Mouse (Mus musculus): ENCODE data around the gene Pyy.

Pyy gene

DNA sequence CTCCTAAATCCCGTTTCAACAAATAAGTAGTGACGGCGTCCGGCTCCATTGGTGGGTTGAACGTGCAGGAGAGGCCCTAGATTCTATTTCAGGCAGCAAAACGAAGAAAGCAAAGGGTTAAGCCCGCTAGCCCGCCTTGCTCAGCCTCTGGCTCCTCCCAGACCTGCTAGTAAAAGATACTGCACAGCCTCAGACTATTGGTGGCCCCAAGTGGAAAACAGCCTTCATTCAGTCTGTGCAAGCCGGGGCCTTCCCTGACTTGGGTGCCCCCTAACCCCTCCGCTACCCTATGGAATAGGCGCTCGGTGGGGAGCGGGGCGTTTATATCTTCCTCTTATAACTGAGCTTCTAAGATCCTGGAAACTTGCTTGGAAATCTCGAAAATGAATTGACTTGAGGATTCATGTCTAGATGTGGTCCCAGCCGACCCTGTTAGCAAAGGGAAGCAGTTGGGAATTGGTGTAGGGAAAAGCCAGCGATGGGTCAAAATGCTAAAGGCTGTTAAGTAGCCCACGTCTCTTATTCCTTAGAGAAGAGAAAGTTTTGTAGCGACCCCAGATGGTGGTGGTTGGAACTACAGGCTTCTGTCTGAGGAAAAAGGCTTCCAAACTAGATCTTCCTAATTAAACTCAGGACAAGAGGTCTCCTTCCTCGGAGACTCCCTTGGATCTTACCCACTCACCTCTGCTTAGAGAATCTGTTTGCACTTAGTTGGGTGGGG is 18.4 kb downstream of the Pyy start:
- DNase-seq: peak; percentile 68

GRCm38 (mm10) chr11:102087931-102088898 is 19.4 kb downstream of the Pyy start, which contains the start of gene Mpp2:
TSS of gene Mpp2 (minus strand) at chr11:102088515.
- peak; percentile 73 for DNase-seq

GRCm38 (mm10) chr11:102087081-102087751 is 20.4 kb downstream of the Pyy start:
- peak; percentile 77 for DNase-seq

GRCm38 (mm10) chr11:102086331-102086730 is 21.3 kb downstream of the Pyy start:
- DNase-seq: no peak

DNA sequence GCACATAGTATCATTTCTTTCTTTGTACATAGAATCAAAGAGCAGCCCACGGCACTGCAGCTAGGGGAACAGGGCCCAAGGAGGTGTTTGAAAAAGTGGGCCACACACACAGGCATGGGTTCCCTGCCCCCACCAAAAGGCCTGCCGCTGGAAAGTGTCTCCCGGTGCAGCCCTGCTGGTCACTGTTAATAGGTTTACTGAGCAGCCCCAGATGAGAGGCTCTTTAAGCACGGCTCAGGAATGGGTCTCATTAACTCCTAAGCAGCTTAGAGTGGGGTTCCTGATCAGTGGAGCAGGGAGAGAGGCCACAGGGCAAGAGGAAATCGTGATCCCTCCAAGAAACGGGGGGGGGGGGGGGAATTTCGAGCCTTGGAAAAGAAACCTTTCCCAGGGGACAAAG is 23.5 kb downstream of the Pyy start:
- DNase-seq: peak; percentile 33

DNA sequence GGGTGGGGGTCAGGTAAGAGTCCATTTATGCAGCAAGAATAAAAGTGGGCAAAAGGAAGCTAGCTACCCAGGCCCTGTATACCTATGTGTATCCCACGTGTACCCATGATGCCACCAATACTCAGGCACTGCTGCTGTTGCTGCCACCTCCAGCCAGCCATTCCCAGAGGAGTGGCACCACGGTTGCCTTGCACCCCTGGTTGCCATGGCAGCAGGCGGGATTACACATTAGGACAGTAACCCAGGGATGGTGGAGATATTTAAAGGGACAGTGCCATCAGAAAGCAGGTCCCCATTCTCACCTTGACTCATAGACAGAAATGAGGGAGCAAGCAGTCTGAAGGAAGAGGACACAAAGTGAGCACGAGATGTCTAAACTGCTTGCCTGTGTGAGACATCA is 24.4 kb downstream of the Pyy start:
- DNase-seq: no peak

DNA sequence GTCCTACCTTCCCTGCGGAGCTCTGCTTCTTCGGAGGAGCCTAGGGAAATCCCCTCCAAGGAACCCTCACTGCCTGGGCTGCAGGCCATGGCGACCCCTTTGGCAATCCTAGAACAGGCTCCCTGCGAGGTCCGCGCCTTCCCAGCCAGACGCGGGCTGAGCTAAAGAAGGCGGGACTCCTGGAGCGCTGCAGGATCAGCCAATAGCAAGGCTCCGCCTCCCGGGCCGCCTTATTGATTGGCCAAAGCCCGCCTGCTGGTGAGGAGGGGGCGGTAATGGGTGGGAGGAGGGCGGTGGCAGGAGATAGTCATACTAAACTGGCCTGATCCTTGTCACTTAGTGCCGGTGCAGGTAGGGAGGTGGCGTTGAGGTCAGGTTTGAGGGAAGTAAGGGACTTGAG is 25.3 kb downstream of the Pyy start:
- peak; percentile 82 for DNase-seq

DNA sequence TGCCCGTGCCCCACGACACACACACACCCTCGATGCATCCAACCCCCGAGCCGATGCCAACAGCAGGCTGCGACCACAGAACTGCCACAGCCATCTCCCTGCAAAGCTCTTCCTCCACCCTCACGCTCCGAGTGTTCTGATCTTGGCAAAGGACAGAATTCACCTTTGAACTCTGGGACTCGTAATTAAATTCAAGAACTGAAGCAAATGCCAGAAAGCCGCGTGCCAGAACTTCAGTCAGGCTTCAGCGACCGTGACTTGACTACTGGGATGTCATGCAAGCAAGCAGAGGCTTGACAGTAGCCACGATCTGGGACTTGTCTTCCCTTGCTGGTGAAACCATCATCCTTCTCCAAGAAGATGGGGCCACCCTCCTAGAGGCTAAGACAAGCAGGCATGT is 33.9 kb downstream of the Pyy start:
- peak; percentile 54 for DNase-seq

DNA sequence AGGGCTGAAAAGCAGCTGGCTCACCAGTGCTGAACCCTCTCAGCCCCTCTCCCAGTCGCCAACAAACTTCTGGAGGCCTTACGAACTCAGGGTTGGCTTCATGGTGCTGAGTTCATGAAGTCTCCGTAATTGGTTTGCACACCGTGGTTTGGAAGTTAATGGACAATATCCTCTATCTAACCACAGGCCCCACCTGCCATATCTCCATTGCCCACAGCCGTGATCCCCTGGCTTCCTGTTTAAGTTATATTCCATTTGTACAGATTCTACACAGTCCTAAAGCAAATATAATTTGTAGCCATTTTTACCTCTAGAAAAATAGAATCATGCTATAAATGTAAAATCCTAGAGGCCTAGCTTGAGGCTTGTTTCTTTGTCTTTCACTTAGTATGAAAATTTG is 34.9 kb downstream of the Pyy start:
- DNase-seq: no peak

DNA sequence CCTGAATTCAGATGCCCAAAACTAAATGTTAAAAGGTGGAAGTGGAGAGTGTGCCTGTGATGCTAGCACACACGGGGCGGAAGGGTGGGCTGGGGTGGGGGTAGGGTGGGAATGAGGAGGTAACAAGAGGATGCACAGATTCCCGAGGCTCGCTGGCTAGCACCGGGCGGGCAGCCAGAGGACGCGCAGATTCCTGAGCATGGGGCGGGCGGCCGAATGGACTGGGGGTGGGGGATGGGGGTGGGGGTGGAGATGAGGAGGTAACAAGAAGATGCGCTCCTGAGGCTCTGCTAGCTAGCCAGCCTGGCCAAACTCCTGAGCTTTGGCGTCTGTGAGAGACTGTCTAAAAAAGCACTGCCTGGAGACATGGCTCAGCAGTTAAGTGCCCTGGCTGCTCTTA is 37.2 kb downstream of the Pyy start:
- no peak for DNase-seq

- no peak for DNase-seq
Observed at GRCm38 (mm10) chr11:102069633-102070032, 38.0 kb downstream of the Pyy start.

- no peak for DNase-seq
Observed at GRCm38 (mm10) chr11:102068969-102069368, 38.7 kb downstream of the Pyy start.

DNA sequence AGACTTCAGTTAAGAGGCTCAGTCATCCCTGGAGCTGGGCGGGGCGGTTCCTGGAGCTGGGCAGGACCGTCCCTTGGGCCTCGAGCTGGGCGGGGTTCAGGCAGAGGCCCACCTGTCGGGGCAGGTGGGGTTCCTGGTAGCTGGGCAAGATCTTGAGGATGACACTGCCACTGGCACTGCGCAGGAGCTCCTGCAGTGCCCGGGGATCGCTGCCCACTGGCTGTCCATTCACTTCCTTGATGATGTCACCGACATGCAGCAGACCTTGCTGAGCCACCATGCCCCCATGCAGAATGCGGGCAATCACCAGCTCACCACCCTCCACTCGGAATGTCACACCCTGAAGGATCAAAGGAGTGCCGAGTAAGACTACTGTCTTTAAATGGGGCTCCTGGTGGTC is 44.6 kb downstream of the Pyy start:
- no peak for DNase-seq

GRCm38 (mm10) chr11:102061941-102062473 is 45.6 kb downstream of the Pyy start:
- DNase-seq: no peak

DNA sequence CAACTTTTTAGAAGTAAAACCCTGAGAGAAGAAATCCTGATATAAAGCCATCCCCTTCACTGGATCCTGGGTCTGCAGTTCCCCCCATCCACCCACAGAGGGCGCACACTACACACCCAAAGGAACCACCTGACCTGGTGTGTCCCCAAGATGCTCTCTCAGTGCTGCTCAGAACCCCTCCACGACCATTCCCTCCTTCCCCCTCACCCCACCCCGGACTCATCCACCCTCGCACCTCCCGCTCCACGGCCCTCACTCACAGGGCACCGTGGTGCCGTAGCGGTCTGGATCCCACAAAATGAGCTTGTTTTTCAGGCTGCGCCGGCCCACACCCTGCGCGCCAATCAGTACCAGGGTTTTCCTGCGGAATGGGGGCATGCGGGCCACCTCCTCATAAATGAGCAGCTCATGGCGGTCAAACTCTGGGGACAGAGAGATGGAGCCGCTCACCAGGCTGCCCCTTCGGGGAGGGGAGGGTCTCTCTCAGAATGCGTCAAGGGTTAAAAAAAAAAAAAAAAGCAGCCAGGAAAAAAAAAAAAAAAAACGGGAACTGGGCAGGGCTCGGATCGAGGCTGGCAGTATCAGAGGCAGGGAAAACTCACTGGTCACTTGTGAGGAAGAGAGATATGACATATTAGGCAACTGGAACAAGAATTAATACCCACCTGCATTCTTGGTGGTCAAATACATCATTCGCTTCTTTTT is 46.2 kb downstream of the Pyy start:
- peak; percentile 81 for DNase-seq

All from kidney, postnatal 14 days (tissue).